Mouse (Mus musculus) kidney, adult 18-20 months (tissue): ENCODE results near the gene Timm10.

Experiments
- DNase-seq: peaks from one replicate; pipeline ENCODE4 v3.0.0; 2021

The Timm10 gene

GRCm38 (mm10) chr2:84861430-84861829 lies 34.6 kb downstream of the Timm10 start:
- DNase-seq: no peak

DNA sequence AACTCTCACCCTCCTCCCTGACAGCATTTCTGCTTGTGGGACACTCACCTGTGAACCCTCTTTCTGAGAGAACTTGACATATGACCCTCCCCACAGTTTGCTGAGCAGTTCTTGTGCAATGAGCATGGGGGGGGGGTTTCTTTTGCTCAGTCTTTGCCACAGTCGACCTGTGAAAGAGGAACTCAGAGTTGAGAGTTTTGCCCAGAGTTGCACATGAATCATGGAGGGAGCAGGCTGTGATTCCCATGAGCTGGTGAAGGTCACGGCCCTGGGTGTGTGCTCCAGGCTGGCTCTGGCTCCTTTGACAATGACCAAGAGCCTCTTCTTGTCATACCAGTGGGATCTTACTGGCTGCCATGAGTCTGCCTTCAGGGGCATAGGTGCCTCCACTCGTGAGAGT lies 35.4 kb downstream of the Timm10 start:
- no peak for DNase-seq

DNA sequence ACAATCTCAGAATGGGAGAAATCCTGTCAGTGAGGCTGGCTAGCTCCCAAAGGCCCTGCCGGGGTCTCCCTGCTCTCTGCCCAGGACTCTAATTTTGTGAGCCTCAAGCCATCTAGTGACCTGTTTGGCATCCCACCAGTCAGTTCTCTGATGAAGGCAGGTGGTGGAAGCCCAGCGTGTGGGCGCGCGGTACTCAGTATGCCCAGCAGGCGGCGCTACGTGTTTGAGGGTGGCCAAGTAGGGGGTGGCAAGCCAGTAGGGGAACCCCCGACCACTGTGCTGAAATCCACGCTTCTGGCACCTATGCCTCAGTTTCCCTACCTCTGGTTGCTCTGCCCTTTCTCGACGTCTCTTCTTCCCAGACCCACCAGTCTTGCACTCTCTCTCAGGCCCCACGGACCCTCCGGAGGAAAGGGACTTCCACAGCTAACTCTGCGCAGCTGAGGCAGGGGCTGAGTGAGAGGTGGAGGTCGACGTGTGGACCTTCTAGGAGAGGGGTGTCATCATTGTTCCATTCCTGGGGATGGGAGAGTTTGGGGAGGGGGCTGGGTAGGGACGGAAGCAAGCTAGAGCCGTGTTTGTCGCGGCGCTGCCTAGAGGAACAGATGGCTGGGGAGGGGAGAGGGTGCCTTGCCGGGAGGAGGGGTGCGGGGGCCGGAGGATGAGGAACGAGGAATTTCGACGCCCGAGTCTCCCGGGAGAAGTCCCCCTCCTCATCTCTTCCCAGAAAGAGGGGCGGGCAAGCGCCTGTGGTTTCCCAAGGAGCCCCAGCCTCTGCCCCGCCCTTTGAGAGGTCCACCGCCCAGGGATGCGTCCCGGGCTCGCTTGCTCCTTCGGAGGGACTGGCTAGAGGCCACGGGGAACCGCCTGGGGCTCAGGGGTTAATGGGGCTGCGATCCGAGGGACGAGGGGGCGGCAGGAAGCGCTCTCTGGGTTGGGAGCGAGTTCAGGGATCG lies 39.1 kb downstream of the Timm10 start:
- DNase-seq: peak; percentile 58

- peak; percentile 76 for DNase-seq
These were observed 41.7 kb downstream of the Timm10 start for GRCm38 (mm10) chr2:84868521-84868943.

- no peak for DNase-seq
These were observed 42.2 kb downstream of the Timm10 start for GRCm38 (mm10) chr2:84868977-84869376.

DNA sequence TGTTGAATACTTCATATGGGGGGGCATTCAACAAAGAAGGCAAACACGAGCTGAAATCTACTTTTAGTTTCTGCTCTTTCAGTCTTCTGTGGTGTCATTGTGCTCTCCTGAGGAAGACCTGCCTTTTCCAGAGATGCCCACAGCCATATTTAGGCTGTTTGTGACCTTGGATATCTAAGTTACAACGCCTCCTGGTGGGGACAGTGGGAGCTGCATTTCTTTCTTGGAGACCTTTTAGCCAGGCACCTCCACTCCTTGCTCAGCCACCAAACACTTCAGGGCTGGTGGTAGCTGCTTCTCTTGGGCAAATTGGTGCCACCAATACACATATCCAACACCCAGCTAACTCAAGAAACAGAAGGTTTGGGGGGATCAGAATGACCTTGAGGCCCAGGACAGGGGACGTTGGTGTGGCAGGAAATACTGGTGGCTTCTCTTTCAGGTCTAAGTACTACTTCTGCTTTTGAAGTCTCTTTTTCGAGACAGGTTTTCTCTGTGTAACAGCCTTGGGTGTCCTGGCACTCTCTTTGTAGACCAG lies 43.9 kb downstream of the Timm10 start:
- DNase-seq: no peak

DNA sequence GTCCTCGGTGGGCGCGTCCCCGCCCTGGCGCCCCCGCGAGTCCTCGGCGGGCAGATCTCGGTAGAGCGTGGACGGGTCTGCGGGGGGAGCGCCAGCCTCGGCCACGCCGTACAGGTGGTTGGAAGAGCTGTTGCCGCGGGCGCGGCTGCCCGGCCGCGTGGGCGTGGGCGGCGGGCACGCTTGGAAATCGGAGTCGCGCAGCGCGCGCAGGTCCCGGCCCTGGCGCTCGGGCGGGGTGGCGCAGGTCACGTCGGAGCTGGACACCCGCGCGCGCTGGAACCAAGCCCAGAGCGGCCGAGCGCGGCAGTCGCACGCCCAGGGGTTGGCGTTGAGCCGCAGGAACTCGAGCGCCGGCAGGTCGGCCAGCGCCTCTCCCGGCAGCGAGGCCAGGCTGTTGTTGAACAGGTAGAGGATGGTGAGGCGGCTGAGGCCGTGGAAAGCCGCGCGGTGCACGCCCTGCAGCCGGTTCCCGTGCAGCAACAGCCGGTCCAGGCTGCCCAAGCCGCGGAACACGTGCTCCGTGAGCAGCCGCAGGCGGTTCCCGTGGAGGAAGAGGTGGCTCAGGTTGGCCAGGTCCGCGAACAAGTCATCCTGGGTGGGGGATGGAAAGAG lies 45.4 kb downstream of the Timm10 start:
- DNase-seq: peak; percentile 78

DNA sequence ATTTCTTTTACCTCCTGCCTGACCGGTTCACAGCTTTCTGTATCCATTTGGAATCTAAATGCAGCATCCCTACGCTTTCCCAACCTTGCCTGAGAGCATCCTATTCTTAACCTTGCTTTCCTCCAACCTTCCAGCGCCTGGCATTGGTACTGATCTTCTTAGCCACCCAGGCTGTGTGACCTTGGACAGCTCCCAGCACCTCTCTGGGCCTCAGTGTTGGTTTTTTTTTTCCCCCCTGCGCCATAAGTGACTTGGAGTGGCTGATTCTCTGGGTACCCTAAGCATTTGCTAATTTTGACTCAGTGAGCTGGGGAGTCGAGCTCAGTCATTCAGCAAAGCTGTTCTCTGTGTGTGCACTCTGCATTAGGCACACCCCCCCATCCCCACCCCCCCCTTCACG lies 49.0 kb downstream of the Timm10 start:
- DNase-seq: no peak
